Mouse (Mus musculus) liver, embryonic 14.5 days (tissue): ENCODE measurements around the gene Snx1. TPM values are rescaled to one million over a fixed set of nuclear protein-coding genes. Genes with fewer than 3 reads are reported as not detected.
A peak's percentile ranks its signal among the peaks of the same experiment; 100 is the strongest.

Source experiments
- ATAC-seq: fragments of 200-750 bp; cut with Nextera tagmentation; 2 replicates; pipeline ENCODE4 v1.8.0; 2017; ENCODE audit warnings: moderate number of reproducible peaks, mild to moderate bottlenecking, moderate library complexity; ENCODE audit not compliant: insufficient read depth
- DNase-seq, 3 experiments: peaks; one replicate each; pipeline ENCODE4 v3.0.0-alpha.2; 2012 to 2013; ENCODE audit warnings: low read depth in 3 of 3, low spot score in 3 of 3
- H3K27ac ChIP-seq: fragments of 300-500 bp; sonication (generic); 2 replicates; pipeline ENCODE4 v1.5.1; 2014; ENCODE audit warnings: moderate library complexity, mild to moderate bottlenecking, control low read depth, inconsistent platforms
- H3K27me3 ChIP-seq: fragments of 300-500 bp; sonication (generic); 2 replicates; pipeline ENCODE4 v1.6.1; 2014; ENCODE audit warnings: mild to moderate bottlenecking, low read length, moderate library complexity; ENCODE audit not compliant: control insufficient read depth, insufficient read depth
- H3K36me3 ChIP-seq: fragments of 300-500 bp; sonication (generic); replicated peaks from 2 replicates; pipeline ENCODE4 v1.6.1; 2014; ENCODE audit warnings: low read depth; ENCODE audit not compliant: control insufficient read depth, insufficient read depth
- H3K4me1 ChIP-seq, 2 experiments: fragments of 200-500 bp in 1 of 2; fragments of 300-500 bp in 1 of 2; sonication (generic) in 1 of 2; replicated peaks; 2 replicates each; pipeline ENCODE4 v1.6.1; 2012 to 2014; ENCODE audit warnings: antibody characterized with exemption in 1 of 2, inconsistent platforms in 1 of 2, low read length in 1 of 2; ENCODE audit not compliant: control insufficient read depth in 2 of 2, insufficient read depth in 2 of 2
- H3K4me2 ChIP-seq: fragments of 300-500 bp; sonication (generic); 2 replicates; pipeline ENCODE4 v1.6.1; 2014; ENCODE audit warnings: low read depth, mild to moderate bottlenecking, control low read depth, moderate library complexity
- H3K4me3 ChIP-seq, 2 experiments: fragments of 200-500 bp in 1 of 2; fragments of 300-500 bp in 1 of 2; sonication (generic) in 1 of 2; 2 replicates each; pipeline ENCODE4 v1.5.1; 2012 to 2014; ENCODE audit warnings: low read depth in 2 of 2, low read length in 2 of 2, mild to moderate bottlenecking in 2 of 2, control low read depth in 1 of 2, inconsistent platforms in 1 of 2, moderate library complexity in 1 of 2; ENCODE audit not compliant: insufficient read depth in 1 of 2
- H3K9ac ChIP-seq: fragments of 300-500 bp; sonication (generic); replicated peaks from 2 replicates; pipeline ENCODE4 v1.6.1; 2014; ENCODE audit warnings: mild to moderate bottlenecking, control low read depth, moderate library complexity
- H3K9me3 ChIP-seq: fragments of 300-500 bp; sonication (generic); 2 replicates; pipeline ENCODE4 v1.6.1; 2016; ENCODE audit warnings: low read length, mixed read lengths; ENCODE audit not compliant: control insufficient read depth
- CTCF ChIP-seq: IDR thresholded peaks from 2 replicates; pipeline ENCODE4 v1.5.1; 2016; ENCODE audit warnings: antibody characterized with exemption, low read depth, control low read depth
- EP300 ChIP-seq: IDR thresholded peaks from 2 replicates; pipeline ENCODE4 v1.6.1; 2016; ENCODE audit warnings: antibody characterized with exemption, low read depth
- WGBS: fragments of 180-500 bp; shearing (Covaris S2); extraction: QIAGEN DNeasy Blood & Tissue Kit; methylation state at CpG from one replicate; pipeline ENCODE4 v1.1.7; 2014; ENCODE audit not compliant: insufficient replicate concordance; 5-methylcytosine and 5-hydroxymethylcytosine counted together
- polyA plus RNA-seq, 2 experiments: library from polyadenylated mRNA; depleted of rRNA in 1 of 2; stranded (reverse) in 1 of 2; unstranded in 1 of 2; fragments of >200 nt; fragmentation: Nextera tagmentation in 1 of 2; extraction: Ambion mirVana in 1 of 2; gene quantifications; 2 replicates each; pipeline versions ENCODE4 v1.2.1 to v1.2.3; 2012 to 2014

Snx1 gene
- 31.8 and 47.7 TPM in 2 replicates for polyA plus RNA-seq (2012; rRNA removed)
- polyA plus RNA-seq (2014; fragmentation: Nextera tagmentation; extraction: Ambion mirVana) = 66.0 and 68.3 TPM in 2 replicates

- peaks cover 14% of the 10 kb centered on the region for H3K36me3 ChIP-seq
- peak within 1 kb of the TSS; percentile 81 to 88 for H3K4me3 ChIP-seq
- peak within 1 kb of the TSS; percentile 86 for H3K9ac ChIP-seq
- TF ChIP-seq EP300 = 0 out of 2 replicates have a peak, but pooled peaks have one; percentile 33
- no peak for TF ChIP-seq CTCF
- H3K27me3 ChIP-seq = no peaks in the 10 kb centered on the region
- peak; percentile 65 for ATAC-seq
- peak; percentile 97 to 99 (median 98) for DNase-seq
- peaks cover 26 to 39% of the 10 kb centered on the region in 2 experiments for H3K4me1 ChIP-seq
- WGBS = under 1% methylated on average over 34 of the region's 34 CpGs
- peak within 1 kb of the TSS; percentile 96 for H3K4me2 ChIP-seq
- peak within 1 kb of the TSS; percentile 94 for H3K27ac ChIP-seq
- no peaks in the 10 kb centered on the region for H3K9me3 ChIP-seq
Observed at GRCm38 (mm10) chr9:66126456-66127192, at the start of gene Snx1, which contains the start of gene Ciao2a. Gene Snx1, minus strand, starts transcription at chr9:66126587. Gene Ciao2a, plus strand, starts transcription at chr9:66126611.

GRCm38 (mm10) chr9:66174985-66175384 lies 48.6 kb upstream of the Snx1 start:
- Histone ChIP-seq H3K4me3 (no peak overlapping the region), H3K36me3 (no peaks in the 10 kb centered on the region), H3K4me1 (peaks cover 32 to 33% of the 10 kb centered on the region in 2 experiments), H3K27ac (peak overlapping the region; percentile 56), H3K4me2 (peak overlapping the region; percentile 22; the same call in 1 of the 2 replicates), H3K9ac (peak overlapping the region; percentile 9; the same call in 1 of the 2 replicates), H3K9me3 (no peaks in the 10 kb centered on the region), H3K27me3 (no peaks in the 10 kb centered on the region)
- ATAC-seq (peak; percentile 48; the same call in 1 of the 2 replicates), DNase-seq (no peak)
- 62% methylated on average over 3 of the region's 3 CpGs for WGBS
- TF ChIP-seq EP300 (0 out of 2 replicates have a peak, but pooled peaks have one; percentile 13), CTCF (no peak)

- H3K4me1 ChIP-seq = peaks cover 21 to 26% of the 10 kb centered on the region in 2 experiments
- H3K27ac ChIP-seq = no peak overlapping the region
- H3K4me2 ChIP-seq = no peak overlapping the region
- H3K9me3 ChIP-seq = no peaks in the 10 kb centered on the region
- TF ChIP-seq CTCF = no peak
- TF ChIP-seq EP300 = no peak
- H3K36me3 ChIP-seq = no peaks in the 10 kb centered on the region; the same call in 1 of the 2 replicates
- no peaks in the 10 kb centered on the region for H3K27me3 ChIP-seq
- no peak overlapping the region for H3K4me3 ChIP-seq
- DNase-seq (no peak), ATAC-seq (no peak)
- WGBS = 80% methylated on average over 5 of the region's 5 CpGs
- no peak overlapping the region for H3K9ac ChIP-seq
Observed at GRCm38 (mm10) chr9:66173316-66173855, 47.0 kb upstream of the Snx1 start.

GRCm38 (mm10) chr9:66171275-66171921 lies 45.0 kb upstream of the Snx1 start:
- Histone ChIP-seq H3K27me3 (no peaks in the 10 kb centered on the region), H3K4me2 (no peak overlapping the region), H3K4me1 (peaks cover 21 to 29% of the 10 kb centered on the region in 2 experiments), H3K9me3 (no peaks in the 10 kb centered on the region), H3K4me3 (no peak overlapping the region), H3K9ac (no peak overlapping the region), H3K36me3 (no peaks in the 10 kb centered on the region; the same call in none of the 2 replicates), H3K27ac (no peak overlapping the region)
- no peak for DNase-seq
- WGBS = 77% methylated on average over 12 of the region's 12 CpGs
- no peak for TF ChIP-seq CTCF
- no peak for TF ChIP-seq EP300
- no peak for ATAC-seq

GRCm38 (mm10) chr9:66170506-66170905 lies 44.1 kb upstream of the Snx1 start:
- no peak overlapping the region for H3K4me3 ChIP-seq
- no peak for DNase-seq
- TF ChIP-seq EP300 = no peak
- TF ChIP-seq CTCF = no peak
- WGBS = 85% methylated on average over 5 of the region's 5 CpGs
- H3K4me2 ChIP-seq = no peak overlapping the region
- ATAC-seq = no peak
- peaks cover 3% of the 10 kb centered on the region for H3K36me3 ChIP-seq
- no peak overlapping the region for H3K9ac ChIP-seq
- H3K27ac ChIP-seq = no peak overlapping the region
- peaks cover 21 to 28% of the 10 kb centered on the region in 2 experiments for H3K4me1 ChIP-seq
- H3K27me3 ChIP-seq = no peaks in the 10 kb centered on the region
- H3K9me3 ChIP-seq = no peaks in the 10 kb centered on the region
